Comparison of ENCODE assay signal across 9 mouse cellular contexts in genomic region chr6:84590961-84591745, GRCm38 (mm10). TPM values are rescaled to one million over a fixed set of nuclear protein-coding genes. Genes with fewer than 3 reads are reported as not detected.
DNase-seq lines count a peak whose midpoint lies in the region; ATAC-seq and TF ChIP-seq lines count a peak whose summit lies in the region.
"Had no signal": no experiment of that assay in that cellular context is flagged by ENCODE, and none has a peak within 500 bp of the region (broad histone marks: within the 10 kb centered on the region; RNA-seq: fewer than 3 reads in every experiment).

No protein-coding gene starts in this region.

- no peak overlapping the region for H3K27ac ChIP-seq in heart, embryonic 15.5 days
- no peak overlapping the region for H3K27ac ChIP-seq in midbrain, embryonic 13.5 days
- no peak overlapping the region for H3K27ac ChIP-seq in midbrain, embryonic 16.5 days (ENCODE audit: low read length)
- H3K27ac ChIP-seq in intestine, embryonic 14.5 days (ENCODE audit: low read depth) = no peak overlapping the region
- H3K27ac ChIP-seq in limb, embryonic 11.5 days (replicated peaks; ENCODE audit: low read depth, low read length) = no peak overlapping the region
- no peak overlapping the region for H3K27ac ChIP-seq in gastrocnemius, adult 2 months
- H3K27ac ChIP-seq: forebrain, embryonic 15.5 days had no signal

- H3K27me3 ChIP-seq in heart, embryonic 15.5 days = peaks cover 47% of the 10 kb centered on the region
- H3K27me3 ChIP-seq in midbrain, embryonic 13.5 days = peaks cover 71% of the 10 kb centered on the region
- H3K27me3 ChIP-seq in midbrain, embryonic 16.5 days (ENCODE audit: control insufficient read depth, insufficient read depth, low read depth, low read length) = peaks cover 23% of the 10 kb centered on the region
- H3K27me3 ChIP-seq in intestine, embryonic 14.5 days (replicated peaks; ENCODE audit: control insufficient read depth, insufficient read depth, low read length) = peaks cover 33% of the 10 kb centered on the region
- no peaks in the 10 kb centered on the region for H3K27me3 ChIP-seq in limb, embryonic 11.5 days (ENCODE audit: control insufficient read depth, insufficient read depth, low read length)

- WGBS in heart, embryonic 15.5 days = 50% methylated on average over 6 of the region's 6 CpGs
- 67% methylated on average over 6 of the region's 6 CpGs for WGBS in midbrain, embryonic 13.5 days
- WGBS in midbrain, embryonic 16.5 days = 70% methylated on average over 6 of the region's 6 CpGs
- 32% methylated on average over 6 of the region's 6 CpGs for WGBS in intestine, embryonic 14.5 days
- 50% methylated on average over 6 of the region's 6 CpGs for WGBS in limb, embryonic 11.5 days

- no peaks in the 10 kb centered on the region for H3K36me3 ChIP-seq in heart, embryonic 15.5 days
- no peaks in the 10 kb centered on the region for H3K36me3 ChIP-seq in midbrain, embryonic 13.5 days
- H3K36me3 ChIP-seq in midbrain, embryonic 16.5 days (ENCODE audit: control insufficient read depth, insufficient read depth, low read length) = no peaks in the 10 kb centered on the region
- H3K36me3 ChIP-seq in intestine, embryonic 14.5 days (ENCODE audit: control insufficient read depth, insufficient read depth, low read length) = no peaks in the 10 kb centered on the region
- no peaks in the 10 kb centered on the region for H3K36me3 ChIP-seq in limb, embryonic 11.5 days (ENCODE audit: control insufficient read depth, insufficient read depth, low read length)
- H3K36me3 ChIP-seq: forebrain, embryonic 15.5 days had no signal

- no peak overlapping the region for H3K4me3 ChIP-seq in heart, embryonic 15.5 days
- H3K4me3 ChIP-seq in midbrain, embryonic 13.5 days (replicated peaks) = peak overlapping the region; percentile 15; the same call in 1 of the 2 replicates
- no peak overlapping the region for H3K4me3 ChIP-seq in midbrain, embryonic 16.5 days (ENCODE audit: low read depth, low read length)
- no peak overlapping the region for H3K4me3 ChIP-seq in intestine, embryonic 14.5 days (ENCODE audit: low read depth, low read length)
- no peak overlapping the region for H3K4me3 ChIP-seq in limb, embryonic 11.5 days (ENCODE audit: low read depth, low read length)
- H3K4me3 ChIP-seq in gastrocnemius, adult 2 months = no peak overlapping the region

- TF ChIP-seq CTCF in gastrocnemius, adult 2 months (IDR thresholded peaks at IDR 0.05) = no peak

- H3K4me2 ChIP-seq in heart, embryonic 15.5 days = no peak overlapping the region
- H3K4me2 ChIP-seq in midbrain, embryonic 13.5 days (replicated peaks) = peak overlapping the region; percentile 22; the same call in 1 of the 2 replicates
- no peak overlapping the region for H3K4me2 ChIP-seq in midbrain, embryonic 16.5 days (ENCODE audit: low read length)
- no peak overlapping the region for H3K4me2 ChIP-seq in intestine, embryonic 14.5 days (ENCODE audit: low read length)
- no peak overlapping the region for H3K4me2 ChIP-seq in limb, embryonic 11.5 days (ENCODE audit: low read depth, severe bottlenecking)

- peaks cover 44% of the 10 kb centered on the region for H3K4me1 ChIP-seq in heart, embryonic 15.5 days (replicated peaks)
- H3K4me1 ChIP-seq in midbrain, embryonic 13.5 days (replicated peaks) = peaks cover 57% of the 10 kb centered on the region
- peaks cover 40% of the 10 kb centered on the region for H3K4me1 ChIP-seq in midbrain, embryonic 16.5 days (ENCODE audit: control insufficient read depth, insufficient read depth, low read length)
- H3K4me1 ChIP-seq in intestine, embryonic 14.5 days (replicated peaks; ENCODE audit: control insufficient read depth, insufficient read depth, low read length) = peaks cover 30% of the 10 kb centered on the region
- H3K4me1 ChIP-seq in limb, embryonic 11.5 days (ENCODE audit: control insufficient read depth, insufficient read depth, low read length) = peaks cover 9% of the 10 kb centered on the region; the same call in 1 of the 2 replicates

- H3K9ac ChIP-seq in heart, embryonic 15.5 days = no peak overlapping the region
- peak overlapping the region; percentile 46; the same call in 1 of the 2 replicates for H3K9ac ChIP-seq in midbrain, embryonic 13.5 days (replicated peaks)
- no peak overlapping the region for H3K9ac ChIP-seq in midbrain, embryonic 16.5 days (ENCODE audit: low read depth, low read length)
- H3K9ac ChIP-seq in intestine, embryonic 14.5 days (ENCODE audit: low read length) = no peak overlapping the region
- H3K9ac ChIP-seq in limb, embryonic 11.5 days (ENCODE audit: low read length) = no peak overlapping the region
- H3K9ac ChIP-seq: forebrain, embryonic 15.5 days had no signal

- ATAC-seq in heart, embryonic 15.5 days (replicated peaks; ENCODE audit: insufficient number of reproducible peaks, insufficient read depth, low FRiP score, low read depth) = 0 out of 2 replicates have a peak, but pooled peaks have one; percentile 19
- no peak for ATAC-seq in midbrain, embryonic 13.5 days
- ATAC-seq in midbrain, embryonic 16.5 days = no peak
- 0 out of 2 replicates have a peak, but pooled peaks have one; percentile 6 for ATAC-seq in intestine, embryonic 14.5 days (replicated peaks; ENCODE audit: low FRiP score, low TSS enrichment, low read depth)
- no peak for ATAC-seq in limb, embryonic 11.5 days (ENCODE audit: insufficient number of reproducible peaks, low FRiP score, low TSS enrichment, low read depth)

- no peak for DNase-seq in heart, postnatal 4 days
- peak; percentile 57 for DNase-seq in intestine, embryonic 14.5 days (ENCODE audit: low spot score)
- peak; percentile 20 for DNase-seq in limb, embryonic 11.5 days (ENCODE audit: low spot score)
- no peak for DNase-seq in gastrocnemius, adult 2 months
- no peak for DNase-seq in cerebellum, adult 9-11 months

- H3K9me3 ChIP-seq in heart, embryonic 15.5 days (replicated peaks) = no peaks in the 10 kb centered on the region
- no peaks in the 10 kb centered on the region for H3K9me3 ChIP-seq in midbrain, embryonic 13.5 days
- no peaks in the 10 kb centered on the region for H3K9me3 ChIP-seq in midbrain, embryonic 16.5 days (replicated peaks; ENCODE audit: control insufficient read depth, low read length, poor library complexity, severe bottlenecking)
- H3K9me3 ChIP-seq in intestine, embryonic 14.5 days (ENCODE audit: control insufficient read depth, low read length) = no peaks in the 10 kb centered on the region
- no peaks in the 10 kb centered on the region for H3K9me3 ChIP-seq in limb, embryonic 11.5 days (ENCODE audit: control insufficient read depth, low read length)
- H3K9me3 ChIP-seq: forebrain, embryonic 15.5 days had no signal

- intact Hi-C loops in gastrocnemius, adult 2 months (cut with DNase I) = loop anchor here (1.0 to 10.0 kb wide), 4 partner anchors 183 to 498 kb away; no protein-coding TSS in a partner anchor

RNA-seq across cellular contexts. Expression of gene Cyp26b1, which starts 2.6 kb away (rescaled TPM):
- polyA plus RNA-seq in heart, embryonic 15.5 days (2015; fragmentation: Nextera tagmentation; extraction: Ambion mirVana) = 1.1 and 1.9 TPM in 2 replicates
- 1 to 10 TPM; 2.1 to 2.3 TPM for total RNA-seq in heart, postnatal 4 days (2021)
- polyA plus RNA-seq in midbrain, embryonic 13.5 days (2015; fragmentation: Nextera tagmentation; extraction: Ambion mirVana) = 12.6 and 14.7 TPM in 2 replicates
- 8.8 and 10.2 TPM in 2 replicates for polyA plus RNA-seq in midbrain, embryonic 16.5 days (2015; fragmentation: Nextera tagmentation; extraction: Ambion mirVana)
- polyA plus RNA-seq in intestine, embryonic 14.5 days (2014; fragmentation: Nextera tagmentation; extraction: Ambion mirVana) = 2.1 and 2.7 TPM in 2 replicates
- polyA plus RNA-seq in limb, embryonic 11.5 days (2014; fragmentation: Nextera tagmentation; extraction: Ambion mirVana) = 35.0 and 37.6 TPM in 2 replicates
- total RNA-seq in gastrocnemius, adult 2 months (2021) = 10 to 100 TPM in 1 of 2 experiments, 1 to 10 TPM in 1; 7.1 to 18.9 TPM

Comparison
In these comparisons a context has a peak if more than half of its experiments do, and no peak if none do; other contexts are left out.
1. ATAC-seq: peak in heart, embryonic 15.5 days (single experiment) and intestine, embryonic 14.5 days (single experiment); none in midbrain, embryonic 13.5 days (single experiment), midbrain, embryonic 16.5 days (single experiment) and limb, embryonic 11.5 days (single experiment).
2. DNase-seq: peak in intestine, embryonic 14.5 days (single experiment) and limb, embryonic 11.5 days (single experiment); none in heart, postnatal 4 days (single experiment), gastrocnemius, adult 2 months (single experiment) and cerebellum, adult 9-11 months (single experiment).